Mouse (Mus musculus): Measurements from ENCODE around the gene Mrpl38. TPM values are rescaled to one million over a fixed set of nuclear protein-coding genes. Genes with fewer than 3 reads are reported as not detected.
"Not testable (repeated sequence)": the region's sequence is repeated elsewhere in the genome, so short reads cannot be mapped to it uniquely, and the experiment has no call there.

The Mrpl38 gene
- total RNA-seq, 2 experiments from 2014 or later: 95.9 to 107 TPM

DNA sequence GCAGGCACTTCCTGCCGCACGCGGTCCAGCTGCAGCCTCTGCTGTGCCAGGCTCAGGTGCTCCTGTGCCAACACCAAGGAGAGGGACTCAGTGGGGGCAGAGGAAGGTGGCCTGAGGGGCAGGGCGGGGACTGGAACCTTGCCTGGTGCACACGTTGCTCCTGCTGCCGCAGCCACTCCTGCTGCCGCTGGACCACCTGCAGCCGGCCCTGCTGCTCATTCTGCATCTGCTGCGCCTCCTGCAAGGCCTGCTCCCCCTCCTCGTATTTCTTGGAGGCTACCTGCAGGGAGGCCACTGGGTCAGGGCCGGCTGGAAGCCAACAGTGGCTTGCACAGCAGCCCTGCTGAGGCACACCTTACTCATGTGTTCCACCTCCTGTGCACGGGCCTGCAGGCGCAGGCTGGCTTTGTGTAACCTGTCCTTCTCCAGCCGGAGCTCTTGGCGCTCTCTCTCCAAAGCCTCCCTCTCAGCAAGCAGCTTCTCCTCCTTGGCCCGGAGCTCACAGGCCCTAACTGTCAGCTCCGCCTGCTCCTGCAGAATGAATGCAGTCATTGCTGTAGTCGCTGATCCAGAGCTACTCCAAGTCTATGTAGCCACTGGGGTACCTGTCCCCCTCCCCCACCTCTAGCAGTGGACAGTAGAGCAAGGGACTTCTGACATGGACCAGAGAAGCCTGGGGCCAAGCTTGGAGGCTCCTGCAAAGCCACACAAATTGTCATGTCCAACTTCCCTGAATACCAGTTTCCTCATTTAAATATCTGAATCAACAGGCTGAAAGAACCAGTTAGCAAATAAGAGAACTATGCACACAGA is 7.0 kb upstream of the Mrpl38 start:
- DNase-seq: no peak

DNA sequence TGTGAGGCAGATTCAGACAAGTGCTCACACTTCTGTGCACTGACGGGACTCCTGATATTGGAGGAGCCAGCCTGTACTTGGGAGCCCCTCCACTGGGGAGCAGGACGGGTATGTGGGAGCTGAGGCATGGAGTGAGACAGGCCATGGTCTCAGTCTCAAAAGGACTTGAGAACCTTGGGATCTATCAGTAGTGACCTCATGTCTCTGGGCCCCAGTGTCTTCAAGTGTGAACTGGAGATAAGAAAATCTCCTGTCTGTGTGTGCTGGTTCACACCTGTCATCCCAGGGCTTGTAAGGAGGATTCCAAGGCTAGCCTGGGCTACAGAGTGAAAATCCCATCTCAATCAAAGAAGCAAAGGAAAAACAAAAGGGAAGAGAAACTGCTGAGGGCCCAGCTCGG is 4.8 kb upstream of the Mrpl38 start:
- DNase-seq: no peak

DNA sequence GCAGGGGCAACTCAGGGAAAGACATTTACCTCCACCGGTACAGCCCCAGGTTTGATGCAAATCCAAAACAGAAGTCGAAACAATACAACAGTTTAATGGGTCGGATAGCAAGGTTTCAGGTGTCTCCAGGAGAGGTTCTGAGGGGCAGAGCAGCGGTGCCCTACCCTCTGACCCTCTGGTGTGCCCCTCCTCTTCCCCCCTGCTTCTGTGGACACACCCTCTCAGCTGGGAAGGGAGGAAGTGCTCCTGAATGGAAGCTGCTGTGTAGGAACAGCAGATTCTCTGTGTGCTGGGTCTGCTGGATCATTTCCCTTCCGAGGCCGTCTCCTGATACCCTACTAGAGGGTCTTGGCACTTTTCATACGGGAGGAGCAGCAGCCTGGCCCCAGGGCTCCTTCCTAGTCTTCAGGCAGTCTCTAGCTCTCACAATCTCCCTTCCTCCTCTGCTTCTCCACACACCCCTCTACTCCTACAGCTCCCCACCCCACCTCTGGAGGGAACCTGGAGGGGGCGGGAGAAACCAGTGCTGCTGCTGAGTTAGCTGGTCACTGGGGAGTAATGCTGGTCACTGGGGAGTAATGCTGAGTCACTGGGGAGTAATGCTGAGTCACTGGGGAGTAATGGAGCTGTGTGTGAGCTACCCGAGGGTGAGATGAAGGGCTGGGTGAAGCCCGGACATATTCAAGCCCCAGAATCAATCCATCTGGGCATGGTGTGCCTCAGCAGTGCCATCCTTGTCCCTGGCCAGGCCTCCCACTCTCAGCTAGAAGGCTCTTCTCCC is 3.7 kb upstream of the Mrpl38 start:
- peak; percentile 74 to 80 for DNase-seq

DNA sequence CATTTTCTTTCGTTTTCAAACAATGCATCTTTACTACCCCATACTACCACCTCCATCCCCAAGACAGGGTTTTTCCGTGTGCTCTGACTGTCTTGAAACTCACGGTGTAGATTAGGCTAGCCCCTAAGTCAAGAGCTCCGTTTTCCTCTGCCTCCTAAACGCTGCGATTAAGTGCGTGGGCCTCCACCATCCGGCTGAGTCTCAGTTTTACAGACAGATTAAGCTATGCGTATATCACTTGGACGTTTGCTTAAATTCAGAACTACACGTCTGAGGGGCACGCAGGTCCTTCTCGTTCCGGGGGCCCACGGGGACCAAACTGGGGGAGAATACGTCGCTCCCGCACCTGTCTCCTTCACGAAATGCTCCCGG is 586 bp downstream of the Mrpl38 start:
- DNase-seq: no peak

DNA sequence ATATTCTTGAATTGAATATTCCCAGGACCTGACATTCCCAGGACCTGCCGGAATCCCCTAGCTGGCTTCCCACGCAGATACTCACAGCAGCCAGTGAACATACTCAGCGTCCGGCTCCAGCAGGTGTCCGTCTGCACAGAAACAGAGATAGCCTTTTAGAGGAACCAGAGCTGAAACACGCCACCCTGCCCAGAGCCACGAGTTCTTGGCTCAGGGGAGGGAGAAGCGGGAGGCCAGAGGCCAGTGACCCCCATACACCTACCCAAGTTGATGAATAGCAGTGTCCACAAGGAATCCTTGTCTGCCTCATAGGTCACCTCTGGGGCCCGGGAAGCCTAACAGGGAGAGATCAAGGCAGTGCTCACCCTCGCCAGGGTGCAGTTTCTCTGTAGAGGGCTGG is 4.5 kb downstream of the Mrpl38 start:
- DNase-seq: no peak

DNA sequence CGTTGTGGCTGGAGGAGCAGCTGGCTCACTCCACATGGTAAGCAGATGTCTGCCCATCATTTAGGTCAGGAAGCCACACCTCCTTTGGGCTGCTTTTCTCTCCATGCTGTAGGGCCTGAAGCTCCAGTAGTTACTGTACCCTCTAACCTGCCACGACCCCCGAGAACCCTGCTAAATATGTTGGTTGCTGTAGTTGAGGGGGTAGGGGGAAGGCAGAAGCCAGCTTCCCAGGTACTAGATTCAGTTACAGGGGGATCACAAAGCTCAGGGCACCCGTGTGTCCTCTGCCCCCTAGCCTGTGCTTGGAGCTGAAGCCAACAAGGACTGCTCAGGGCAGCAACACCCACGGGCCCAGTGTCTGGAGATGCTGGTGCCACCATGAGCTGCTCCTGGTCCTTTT is 5.2 kb downstream of the Mrpl38 start:
- DNase-seq: no peak

DNA sequence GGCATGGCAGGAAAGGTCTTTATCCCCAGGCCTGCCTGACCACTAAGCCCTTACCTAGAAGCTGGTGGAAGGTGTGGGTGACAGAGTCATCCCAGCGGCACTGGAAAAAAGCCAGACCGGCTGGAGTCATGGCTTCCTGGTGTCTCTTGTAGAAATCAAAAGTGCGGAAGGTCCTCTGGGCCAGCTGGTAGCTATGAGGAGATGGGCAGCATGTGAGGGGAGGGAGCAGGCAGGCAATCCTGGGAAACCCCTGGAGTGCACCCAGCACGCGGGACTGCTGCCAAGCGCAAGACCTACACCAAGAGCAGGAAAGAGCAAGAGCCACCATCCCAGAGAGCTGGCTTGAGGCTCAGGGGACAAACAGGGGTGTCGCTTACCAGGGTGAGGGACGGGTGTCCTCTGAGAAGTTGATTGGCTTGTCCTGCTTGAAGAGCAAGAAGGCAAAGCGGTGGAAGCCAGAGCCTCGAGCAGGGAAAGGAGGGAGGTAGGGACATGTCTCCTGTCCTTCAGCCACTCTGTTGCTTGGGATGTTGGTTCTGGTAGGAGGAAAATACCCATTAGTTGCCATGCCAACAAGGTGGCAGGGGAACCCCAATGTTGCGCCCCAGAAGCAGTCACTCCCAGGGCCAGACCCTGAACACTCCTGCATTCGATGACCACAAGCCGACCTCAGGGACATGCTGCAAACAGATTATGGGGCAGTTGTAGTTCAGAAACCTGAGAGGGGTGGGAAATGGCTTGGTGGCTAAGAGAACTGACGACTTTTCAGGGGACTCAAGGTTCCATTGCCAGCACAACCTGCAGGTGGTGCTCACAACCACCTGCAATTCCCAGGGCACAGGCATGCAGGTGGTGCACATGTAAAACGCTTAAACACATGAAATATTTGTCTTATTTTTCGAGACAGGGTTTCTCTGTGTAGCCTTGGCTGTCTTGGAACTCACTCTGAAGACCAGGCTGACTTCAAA is 6.0 kb downstream of the Mrpl38 start:
- peak; percentile 30 to 58 for DNase-seq

DNA sequence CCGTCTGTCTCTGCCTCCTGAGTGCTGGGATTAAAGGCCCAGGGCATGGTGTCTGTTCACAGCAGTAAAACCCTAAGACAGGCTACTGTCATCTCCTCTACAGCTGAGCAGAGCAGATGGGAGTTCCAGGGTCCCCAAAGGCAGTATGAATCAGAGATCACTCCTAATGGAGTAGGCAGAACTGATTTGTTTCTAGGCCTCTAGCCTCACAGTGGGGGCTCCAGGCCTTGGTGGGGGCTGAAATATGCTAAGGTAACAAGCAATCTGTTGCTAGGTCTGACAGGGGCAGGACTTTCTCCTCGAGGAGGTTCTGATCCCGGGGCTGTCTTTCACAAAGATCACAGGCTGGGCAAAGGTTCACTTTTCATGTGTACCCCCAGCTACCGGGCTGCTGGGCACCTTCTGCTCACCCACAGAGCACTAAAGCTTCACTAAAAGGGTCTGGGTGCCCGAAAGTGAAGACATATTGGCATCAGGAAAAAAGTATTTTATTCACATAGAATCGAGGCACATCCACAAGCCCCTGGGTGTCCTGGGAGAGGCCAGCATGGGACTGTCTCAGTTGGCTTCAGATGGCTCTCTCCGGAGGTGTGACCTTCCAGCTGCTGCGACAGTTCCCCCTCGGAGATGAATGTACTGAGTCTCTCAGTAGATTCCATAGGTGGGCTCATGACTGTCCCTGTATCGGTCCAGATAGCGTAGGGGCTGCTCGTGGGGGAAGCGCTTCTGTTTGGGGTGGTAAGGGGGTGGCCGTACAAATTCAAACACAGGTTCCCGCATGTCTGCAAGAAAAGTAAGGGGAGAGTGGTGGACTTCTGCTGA is 7.1 kb downstream of the Mrpl38 start:
- no peak for DNase-seq

DNA sequence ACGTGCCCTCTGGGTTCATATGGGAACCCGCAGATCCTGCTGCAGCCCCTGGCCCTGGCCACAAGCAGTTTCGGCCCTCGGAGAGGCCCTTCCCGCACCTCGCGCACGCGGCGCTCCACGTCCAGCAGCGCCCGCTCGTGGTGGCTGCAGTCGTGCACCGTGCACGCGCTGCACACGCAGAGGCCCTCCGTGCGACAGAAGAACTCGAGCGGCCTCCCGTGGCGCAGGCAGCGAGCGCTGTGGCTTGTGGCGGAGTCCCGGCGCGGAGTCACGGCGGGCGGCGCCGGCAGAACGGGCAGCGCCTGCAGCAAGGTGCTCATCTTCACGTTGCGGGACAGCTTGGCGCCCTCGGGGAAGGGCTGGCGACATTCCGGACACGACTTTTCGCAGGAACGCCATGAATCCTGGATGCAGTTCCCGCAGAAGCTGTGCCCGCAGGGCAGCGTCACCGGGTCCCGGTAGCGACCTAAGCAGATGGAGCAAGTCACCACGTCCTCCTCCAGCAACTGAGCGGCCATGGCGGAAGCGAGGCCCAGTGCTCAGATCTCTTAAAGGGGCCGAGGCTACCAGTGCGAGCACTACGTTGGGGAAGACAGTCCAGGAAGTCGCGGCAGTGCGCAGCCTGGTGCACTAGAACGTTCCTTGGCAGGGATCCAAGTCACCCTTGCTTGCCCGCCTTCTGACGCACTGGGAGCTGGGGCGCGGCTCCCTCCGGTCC is 8.0 kb downstream of the Mrpl38 start, which contains the start of gene Trim65:
Trim65 (minus strand) TSS at position 641 of the 718 bp plus-strand sequence.
- peak; percentile 92 to 94 for DNase-seq

DNA sequence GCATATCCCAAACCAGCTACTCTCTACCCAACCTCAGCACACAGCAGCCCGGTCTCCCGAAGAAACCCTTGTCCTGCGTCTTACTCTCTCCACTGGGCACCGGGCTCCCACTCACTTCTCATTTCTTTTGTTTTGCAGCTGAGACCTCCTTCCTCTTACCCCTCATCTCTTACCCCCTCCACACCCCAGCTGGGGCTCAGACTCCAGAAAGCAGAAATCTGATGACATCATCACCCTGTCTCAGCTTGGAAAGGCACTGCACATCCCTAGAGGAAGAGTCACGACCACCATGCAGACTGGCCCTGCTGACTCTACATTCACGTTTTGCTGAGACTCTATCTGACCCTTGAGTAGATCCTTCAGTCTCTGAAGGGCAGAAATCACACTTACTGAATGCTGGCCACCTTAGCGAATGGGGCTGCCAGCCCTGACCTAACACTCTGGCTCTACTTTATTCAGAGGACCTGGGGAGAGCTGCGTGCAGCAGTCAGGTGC is 8.6 kb downstream of the Mrpl38 start:
- no peak for DNase-seq

DNA sequence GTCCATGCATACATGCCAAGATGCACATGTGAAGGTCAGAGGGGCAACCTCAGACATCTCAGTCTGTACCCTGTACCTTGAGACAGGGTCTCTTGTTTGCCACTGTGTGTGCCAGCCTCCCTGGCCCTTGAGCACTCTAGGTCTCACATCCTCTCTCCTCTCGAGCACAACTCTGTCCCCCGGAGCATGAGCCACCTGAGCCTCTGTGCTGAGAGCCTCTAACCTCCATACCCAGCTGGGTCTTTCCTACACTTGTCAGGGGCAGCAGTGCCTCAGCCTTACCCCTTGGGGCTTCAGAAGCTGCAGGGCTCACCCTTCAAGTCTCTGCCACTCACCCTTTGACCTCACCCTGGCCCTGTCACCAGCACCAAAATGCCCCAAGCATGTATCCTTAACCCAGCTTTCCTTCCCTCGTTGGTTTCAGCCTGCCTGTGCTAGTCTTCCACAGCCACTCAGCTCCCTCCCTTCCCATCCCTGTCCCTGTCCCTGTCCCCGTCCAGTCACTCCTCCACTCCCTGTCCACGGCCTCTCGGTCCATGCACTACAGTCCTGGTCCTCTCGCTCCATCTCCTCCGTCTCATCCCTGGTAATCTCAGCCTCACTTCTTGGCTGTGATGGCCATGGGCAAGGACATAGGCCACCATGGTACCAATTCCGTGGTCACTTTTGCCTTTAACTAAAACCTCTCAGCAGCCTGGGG is 9.4 kb downstream of the Mrpl38 start:
- DNase-seq: no peak

DNA sequence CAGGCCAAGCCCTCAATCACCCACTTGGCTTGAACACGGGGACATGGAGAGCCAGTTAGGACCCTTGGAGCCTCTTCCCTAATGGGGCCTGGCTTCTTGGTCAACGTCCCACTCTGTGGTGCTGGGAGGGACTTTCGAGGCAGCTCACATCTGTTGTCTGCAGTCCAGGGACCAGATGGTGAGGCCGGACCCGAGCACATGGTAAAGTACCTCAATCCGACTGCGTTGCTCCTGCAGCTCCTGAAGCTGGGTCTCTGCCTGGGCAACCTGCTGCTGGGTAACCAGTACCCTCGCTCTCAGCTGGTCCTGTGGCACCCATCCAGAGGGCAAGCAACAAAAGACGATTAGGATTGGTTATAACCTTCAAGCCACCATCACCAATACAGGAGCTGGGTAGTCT is 10.7 kb downstream of the Mrpl38 start:
- no peak for DNase-seq

DNA sequence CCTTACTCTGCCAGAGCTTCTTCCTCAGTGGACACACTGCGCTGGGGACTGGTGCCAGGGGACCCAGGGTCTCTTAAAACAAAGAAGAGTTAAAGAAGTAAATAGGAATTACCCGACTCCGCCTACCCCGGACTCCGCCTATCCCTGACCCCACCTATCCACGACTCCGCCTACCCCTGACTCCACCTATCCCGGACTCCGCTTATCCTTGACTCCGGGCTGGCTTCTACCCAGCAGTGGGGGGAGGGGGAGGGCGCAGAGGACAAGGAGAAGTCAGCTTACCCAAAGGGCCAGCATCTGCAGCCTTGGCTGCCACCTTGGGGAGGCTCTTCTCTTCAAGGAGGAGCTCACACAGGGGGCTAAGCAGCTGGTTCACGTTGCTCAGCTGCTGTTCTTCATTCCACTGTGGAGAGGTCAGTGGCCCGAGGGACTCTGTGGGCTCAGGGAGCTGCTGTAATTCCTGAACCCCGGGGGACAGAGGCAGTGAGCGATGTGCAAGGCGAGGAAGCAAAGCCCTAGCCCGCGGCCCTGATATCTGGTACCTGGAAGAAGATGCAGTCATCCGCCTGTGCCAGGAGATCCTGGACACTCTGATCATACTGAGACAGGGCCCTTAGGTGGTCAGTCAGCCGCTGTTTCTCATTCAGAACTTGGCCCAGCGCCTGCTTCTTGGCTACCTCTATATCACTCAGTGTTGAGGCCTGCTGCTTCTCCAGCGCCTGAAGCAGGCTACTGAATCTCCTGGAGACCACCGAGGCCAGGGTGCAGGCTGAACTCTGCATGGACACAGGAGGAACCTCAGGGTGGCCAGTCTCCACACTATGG is 11.3 kb downstream of the Mrpl38 start, which contains the start of gene Trim47:
Trim47 (minus strand) TSS at position 55 of the 825 bp plus-strand sequence.
- DNase-seq: peak; percentile 87 to 93

DNA sequence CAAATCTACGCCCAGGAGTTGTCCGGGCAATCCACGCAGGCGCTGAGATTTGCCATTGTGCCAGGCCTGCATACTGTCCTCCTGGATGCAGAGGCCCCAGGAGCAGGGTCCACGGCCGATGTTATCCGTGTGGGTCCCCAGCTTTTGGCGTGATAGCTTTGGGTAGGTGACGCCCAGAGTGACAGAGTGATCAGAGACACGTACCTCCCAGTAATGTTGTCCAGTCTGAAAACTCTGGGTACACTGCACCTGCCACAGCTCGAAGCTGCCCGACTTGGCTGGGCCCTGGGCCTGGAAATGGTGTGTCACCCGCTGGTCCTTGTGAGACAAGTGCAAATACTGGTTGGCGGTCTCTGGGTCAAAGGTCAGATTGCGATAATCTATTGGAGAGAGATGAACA is 12.4 kb downstream of the Mrpl38 start:
- no peak for DNase-seq

DNA sequence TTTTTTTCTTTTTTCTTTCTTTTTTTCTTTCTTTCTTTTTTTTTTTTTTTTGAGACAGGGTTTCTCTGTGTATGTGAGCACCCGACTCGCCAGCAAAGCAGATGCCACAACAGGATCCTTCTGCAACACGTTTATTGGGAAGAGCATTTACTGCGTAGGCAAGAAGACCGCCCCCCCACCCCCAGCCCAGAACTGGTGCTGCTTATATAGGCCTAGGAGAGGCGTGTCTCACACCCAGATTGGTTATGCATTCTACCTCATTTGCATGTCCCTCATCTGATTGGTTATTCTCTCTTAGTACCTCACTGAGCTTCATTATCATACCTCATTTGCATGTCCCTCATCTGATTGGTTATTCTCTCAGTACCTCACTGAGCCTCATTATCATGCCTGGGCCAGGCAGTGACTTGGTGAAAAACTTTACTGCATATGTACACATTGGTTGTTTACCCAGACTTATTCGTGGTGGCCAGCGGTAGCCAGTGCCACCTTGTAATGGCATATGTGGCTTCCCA is 16.9 kb downstream of the Mrpl38 start:
- DNase-seq: not testable (repeated sequence)

DNA sequence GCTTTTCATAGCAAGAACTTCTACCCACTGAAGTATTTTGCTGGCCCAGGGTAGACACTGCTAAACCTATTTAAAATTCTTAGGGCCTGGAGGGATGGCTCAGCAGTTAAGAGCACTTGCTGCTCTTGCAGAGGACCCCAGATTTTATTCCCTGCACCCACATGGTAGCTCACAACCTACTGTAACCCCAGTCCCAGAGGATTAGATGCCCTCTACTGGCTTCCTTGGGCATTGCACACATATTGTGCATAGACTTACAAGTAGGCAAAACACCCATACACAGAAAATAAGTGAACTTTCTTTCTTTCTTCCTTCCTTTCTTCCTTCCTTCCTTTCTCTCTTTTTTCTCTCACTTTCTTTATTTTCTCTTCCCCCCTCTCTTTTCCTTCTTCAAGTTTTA is 20.8 kb downstream of the Mrpl38 start:
- DNase-seq: no peak

DNA sequence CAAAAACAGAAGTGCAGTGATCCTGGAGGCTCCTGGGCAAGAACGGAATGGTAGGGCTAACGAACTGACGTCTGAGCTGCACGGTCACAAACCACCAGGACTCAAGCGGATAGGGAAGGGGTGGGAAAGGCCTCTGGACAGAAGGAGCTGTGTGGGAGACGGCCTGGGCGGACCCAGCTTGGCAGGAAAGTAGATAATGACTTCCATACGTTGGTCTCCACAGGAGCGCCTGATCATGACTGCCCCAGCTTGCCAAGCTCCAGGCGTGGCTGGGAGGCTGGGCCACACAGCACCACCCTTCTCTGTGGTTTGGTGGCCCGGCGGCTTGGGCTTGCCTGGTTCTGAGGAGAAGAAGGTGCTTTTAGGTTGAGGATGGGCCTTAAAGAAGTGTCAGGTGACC is 21.4 kb downstream of the Mrpl38 start:
- DNase-seq: no peak

DNA sequence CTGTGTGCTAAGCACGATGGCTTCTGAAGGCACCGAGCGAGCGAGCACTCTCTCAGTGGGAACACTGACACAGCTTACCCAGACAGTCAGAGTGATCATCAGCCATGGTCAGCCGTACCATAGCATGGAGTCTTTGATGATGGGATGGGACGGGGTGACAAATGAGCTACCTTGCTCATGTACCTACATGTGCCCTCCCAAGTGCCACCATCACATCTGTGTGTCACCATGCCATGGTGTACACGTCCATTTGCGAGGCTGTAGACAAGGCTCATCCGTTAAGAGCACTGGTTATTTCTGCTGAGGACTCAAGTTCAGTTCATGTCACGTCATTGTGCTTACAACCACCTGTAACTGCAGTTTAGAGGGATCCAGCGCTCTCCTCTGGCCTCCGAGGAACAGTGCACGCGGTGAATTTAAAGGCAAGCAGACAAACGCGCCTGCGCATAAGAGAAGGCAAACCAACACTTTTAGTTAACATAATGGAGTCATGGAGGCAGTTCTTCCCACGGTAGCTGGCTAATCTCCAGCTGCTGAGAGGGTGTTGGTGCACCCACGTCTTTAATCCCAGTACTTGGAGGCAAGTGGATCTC is 27.0 kb downstream of the Mrpl38 start:
- no peak for DNase-seq
